Mouse (Mus musculus): ENCODE measurements around the gene Hoxd1.

Hoxd1 gene

GRCm38 (mm10) chr2:74749337-74750121 is 13.3 kb upstream of the Hoxd1 start:
- DNase-seq, result no peak

- DNase-seq, result no peak
Measured at GRCm38 (mm10) chr2:74750731-74751250, 12.0 kb upstream of the Hoxd1 start.

- no peak for DNase-seq
Measured at GRCm38 (mm10) chr2:74751861-74752260, 10.9 kb upstream of the Hoxd1 start.

GRCm38 (mm10) chr2:74752431-74753174 is 10.2 kb upstream of the Hoxd1 start:
- no peak for DNase-seq

GRCm38 (mm10) chr2:74753175-74753523 is 9.6 kb upstream of the Hoxd1 start:
- DNase-seq, result no peak

GRCm38 (mm10) chr2:74753711-74754110 is 9.1 kb upstream of the Hoxd1 start:
- no peak for DNase-seq

GRCm38 (mm10) chr2:74760146-74760545 is 2.6 kb upstream of the Hoxd1 start:
- DNase-seq, result no peak

GRCm38 (mm10) chr2:74761941-74762340 is 839 bp upstream of the Hoxd1 start:
- DNase-seq, result no peak

- no peak for DNase-seq
Measured at GRCm38 (mm10) chr2:74763245-74763735, 510 bp downstream of the Hoxd1 start.

- no peak for DNase-seq
Measured at GRCm38 (mm10) chr2:74763976-74764375, 1.2 kb downstream of the Hoxd1 start.

- no peak for DNase-seq
Measured at GRCm38 (mm10) chr2:74774359-74774758, 11.6 kb downstream of the Hoxd1 start.

- no peak for DNase-seq
Measured at GRCm38 (mm10) chr2:74777536-74778275, 14.9 kb downstream of the Hoxd1 start.

GRCm38 (mm10) chr2:74781386-74781785 is 18.6 kb downstream of the Hoxd1 start:
- no peak for DNase-seq

GRCm38 (mm10) chr2:74795531-74795930 is 32.8 kb downstream of the Hoxd1 start:
- no peak for DNase-seq

GRCm38 (mm10) chr2:74808431-74808830 is 45.7 kb downstream of the Hoxd1 start:
- no peak for DNase-seq
